Mouse (Mus musculus): ENCODE data around the gene Abl2. TPM values are rescaled to one million over a fixed set of nuclear protein-coding genes. Genes with fewer than 3 reads are reported as not detected.

Abl2 gene
- polyA plus RNA-seq, 1 experiment = 7.3 TPM

- Histone ChIP-seq H3K4me1 (ENCODE audit: control insufficient read depth, insufficient read depth, insufficient read length, low read length) (no peaks in the 10 kb centered on the region), H3K4me3 (ENCODE audit: insufficient read depth, low read depth, low read length) (no peak overlapping the region)
Observed at GRCm38 (mm10) chr1:156686025-156686661, 127.6 kb downstream of the Abl2 start.

More at GRCm38 (mm10) chr1:156686025-156686661, 127.6 kb downstream of the Abl2 start:
- H3K27ac ChIP-seq (replicated peaks; ENCODE audit: low read depth, low read length) = no peak overlapping the region

Other genes with a start within 250 kb of the Abl2 start
- not detected in 2 replicates for gene Nphs2, start 248.1 kb upstream of the Abl2 start, polyA plus RNA-seq (2012; ENCODE audit: insufficient read depth, insufficient read length, missing spikeins)
- gene Gm2000, start 192.7 kb upstream of the Abl2 start, polyA plus RNA-seq (2012; ENCODE audit: insufficient read depth, insufficient read length, missing spikeins) = 882 and 957 TPM in 2 replicates
- not detected in 2 replicates for gene Axdnd1, start 137.6 kb upstream of the Abl2 start, polyA plus RNA-seq (2012; ENCODE audit: insufficient read depth, insufficient read length, missing spikeins)
- gene Soat1, start 84.5 kb upstream of the Abl2 start, polyA plus RNA-seq (2012; ENCODE audit: insufficient read depth, insufficient read length, missing spikeins) = 2.0 and 2.1 TPM in 2 replicates
- 8.3 and 10.6 TPM in 2 replicates for gene Gm10031, start 34.8 kb upstream of the Abl2 start, polyA plus RNA-seq (2012; ENCODE audit: insufficient read depth, insufficient read length, missing spikeins)
- 6.2 and 7.7 TPM in 2 replicates for gene Tor3a, start 115.6 kb downstream of the Abl2 start, polyA plus RNA-seq (2012; ENCODE audit: insufficient read depth, insufficient read length, missing spikeins)
- gene Fam20b, start 160.3 kb downstream of the Abl2 start, polyA plus RNA-seq (2012; ENCODE audit: insufficient read depth, insufficient read length, missing spikeins) = 20.4 and 34.7 TPM in 2 replicates

Data from brown adipose tissue, adult 24 weeks (tissue).